Mouse (Mus musculus) liver (tissue): ENCODE measurements at regions not wholly inside any gene's neighbourhood (a gene's known extent, or its start where the extent isn't known, plus 50 kb on each side); places are given as distances from the start of the nearest gene placed in this dataset.
A peak's percentile ranks its signal among the peaks of the same experiment; 100 is the strongest.

Experiments used
- DNase-seq: peaks from one replicate; pipeline ENCODE4 v3.0.0-alpha.2; 2020; ENCODE audit warnings: mixed read lengths

DNA sequence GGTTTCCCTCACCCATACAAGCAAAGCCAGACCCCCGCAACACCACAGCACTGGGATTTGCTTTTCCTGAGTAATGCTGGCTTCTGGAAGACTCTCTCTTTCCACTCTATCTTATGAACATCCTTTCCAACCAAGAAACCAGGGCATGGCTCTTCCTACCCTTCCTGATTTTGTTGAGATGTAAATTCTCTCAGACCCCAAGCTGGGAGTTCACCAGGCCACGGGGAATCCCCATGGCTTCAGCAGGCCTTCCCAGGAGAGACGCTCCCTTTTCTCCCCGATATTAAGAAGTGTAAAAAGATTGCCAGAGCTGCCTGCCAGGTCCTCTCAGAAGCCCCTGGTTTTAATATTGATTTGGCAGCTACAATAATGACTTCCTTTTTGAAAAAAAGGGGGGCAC is 146.3 kb upstream of the Tbx3 start:
- DNase-seq = no peak

DNA sequence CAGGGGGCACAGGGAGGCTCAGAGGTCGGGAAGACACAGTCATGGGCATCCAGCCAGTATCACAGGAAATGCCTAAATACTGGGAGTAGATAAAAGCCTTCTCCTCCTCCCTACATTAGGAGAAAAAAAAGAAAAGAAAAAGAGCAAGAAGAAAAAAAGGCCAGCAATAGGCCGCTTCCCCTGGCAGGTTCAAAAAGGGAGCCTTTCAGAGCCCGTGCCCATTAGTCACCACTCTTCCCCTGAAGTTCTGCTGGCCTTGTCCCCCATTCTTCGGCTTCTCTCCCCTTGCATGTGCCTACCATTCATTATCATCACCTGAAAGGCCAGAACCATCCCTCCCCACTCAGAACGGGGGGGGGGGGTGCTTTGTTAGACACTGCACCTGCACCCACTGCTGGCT is 144.5 kb upstream of the Tbx3 start:
- DNase-seq = no peak

DNA sequence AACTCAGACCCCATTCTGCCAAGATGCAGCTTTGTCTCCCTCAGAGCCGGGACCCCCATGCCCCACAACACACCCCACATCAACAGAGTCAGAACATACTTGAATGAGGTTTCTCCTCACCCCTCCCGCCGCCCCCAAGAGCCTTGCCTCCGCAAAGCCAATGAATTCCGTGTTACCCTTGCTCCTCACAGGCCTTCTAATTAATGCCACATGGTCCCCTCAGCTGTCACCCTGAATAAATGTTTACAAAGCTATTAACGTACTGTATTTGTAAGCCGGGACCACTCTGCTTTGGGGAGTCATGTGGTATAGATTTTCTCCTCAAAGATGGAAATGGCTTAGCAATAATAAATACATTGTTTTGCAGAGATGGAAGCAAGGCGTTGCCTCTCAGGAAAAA is 140.5 kb upstream of the Tbx3 start:
- DNase-seq = no peak

DNA sequence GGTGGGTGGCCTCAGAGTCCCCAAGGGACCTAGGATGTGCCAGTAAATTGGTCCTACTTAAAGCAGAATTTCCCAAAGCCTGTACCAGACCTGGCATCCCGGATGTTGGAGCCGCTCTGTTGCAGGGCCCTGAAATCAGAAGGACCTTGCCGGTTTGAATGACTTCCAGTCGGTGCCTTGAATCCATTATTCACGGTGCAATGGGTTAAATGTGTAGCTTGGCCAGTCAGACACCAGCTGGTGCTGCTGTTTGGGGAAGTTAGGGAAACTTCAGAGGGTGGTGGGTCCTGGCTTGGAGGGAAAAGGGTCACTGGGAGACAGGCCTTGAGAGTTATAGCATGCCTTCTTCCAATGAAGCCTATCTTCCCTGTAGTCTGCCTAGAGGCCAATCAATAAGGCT is 135.5 kb upstream of the Tbx3 start:
- no peak for DNase-seq

DNA sequence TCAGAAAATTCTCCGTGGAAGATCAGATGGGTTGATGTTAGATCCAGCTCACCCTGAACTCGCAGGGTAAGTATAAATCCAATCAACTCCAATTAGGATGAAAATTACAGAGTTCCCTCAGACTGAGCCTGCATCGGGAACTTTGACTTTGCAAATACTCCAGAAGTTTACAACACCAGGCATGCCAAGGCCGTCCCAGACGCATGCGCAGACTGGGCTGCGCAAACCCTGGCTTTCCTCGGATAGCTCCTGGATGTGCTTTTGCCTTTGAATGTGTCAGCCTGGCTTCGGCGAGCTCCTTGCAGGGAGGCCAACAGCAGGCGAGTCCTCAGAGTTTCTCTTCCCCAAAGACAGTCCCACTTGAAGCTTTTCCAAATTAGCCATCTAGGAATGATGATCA is 127.6 kb upstream of the Tbx3 start:
- DNase-seq = no peak

DNA sequence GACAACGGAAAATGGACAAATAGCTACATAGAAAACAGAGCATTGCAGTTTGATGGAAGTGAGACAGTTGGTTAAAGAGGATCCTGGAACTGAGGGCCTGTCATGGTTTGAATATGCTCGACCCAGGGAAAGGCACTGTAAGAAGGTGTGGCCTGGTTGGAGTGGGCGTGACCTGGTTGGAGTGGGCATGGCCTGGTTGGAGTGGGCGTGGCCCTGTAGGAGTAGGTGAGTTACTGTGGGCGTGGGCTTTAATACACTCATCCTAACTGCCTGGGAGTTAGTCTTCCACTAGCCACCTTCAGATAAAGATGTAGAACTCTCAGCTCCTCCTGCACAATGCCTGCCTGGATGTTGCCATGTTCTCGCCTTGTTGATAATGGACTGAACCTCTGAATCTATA is 126.8 kb upstream of the Tbx3 start:
- DNase-seq = peak; percentile 12

DNA sequence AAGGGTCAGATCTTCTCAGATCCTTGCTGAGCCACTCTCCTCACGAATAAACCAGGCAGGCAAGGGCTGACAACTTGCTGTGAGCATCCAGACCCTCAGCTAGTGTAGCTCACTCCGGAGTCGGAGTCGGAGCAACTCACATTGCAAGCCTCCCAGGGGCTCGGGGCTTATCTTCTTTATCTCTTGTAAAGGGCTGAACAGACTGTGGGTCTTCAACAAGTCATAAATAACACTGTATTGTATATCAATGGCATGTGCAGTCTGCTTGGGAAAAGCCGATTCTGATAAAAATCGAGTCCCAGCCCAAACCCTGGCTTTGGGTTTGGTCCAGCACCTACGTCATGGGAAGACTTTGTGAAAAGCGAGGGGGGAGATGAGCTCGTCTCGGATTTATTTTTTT is 125.8 kb upstream of the Tbx3 start:
- no peak for DNase-seq

DNA sequence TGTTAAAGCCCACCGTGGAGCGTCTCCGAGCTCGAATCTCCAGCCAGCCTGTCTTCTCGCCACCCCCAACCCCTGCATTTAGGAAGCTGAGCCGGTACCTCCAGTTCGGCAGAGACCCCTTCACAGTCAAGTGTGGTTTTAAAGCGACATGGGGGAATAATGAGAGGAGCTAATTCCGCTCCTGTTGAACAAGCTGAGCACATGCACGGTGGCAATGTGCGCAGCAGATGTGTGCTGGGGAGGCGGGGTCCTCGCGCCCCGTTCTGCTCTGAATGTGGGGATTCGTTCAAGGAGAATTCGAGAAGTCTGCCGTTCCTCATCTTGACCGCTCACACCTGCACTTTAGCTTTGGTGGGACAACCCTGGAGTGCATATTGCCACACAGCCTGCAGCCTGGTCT is 123.4 kb upstream of the Tbx3 start:
- no peak for DNase-seq

DNA sequence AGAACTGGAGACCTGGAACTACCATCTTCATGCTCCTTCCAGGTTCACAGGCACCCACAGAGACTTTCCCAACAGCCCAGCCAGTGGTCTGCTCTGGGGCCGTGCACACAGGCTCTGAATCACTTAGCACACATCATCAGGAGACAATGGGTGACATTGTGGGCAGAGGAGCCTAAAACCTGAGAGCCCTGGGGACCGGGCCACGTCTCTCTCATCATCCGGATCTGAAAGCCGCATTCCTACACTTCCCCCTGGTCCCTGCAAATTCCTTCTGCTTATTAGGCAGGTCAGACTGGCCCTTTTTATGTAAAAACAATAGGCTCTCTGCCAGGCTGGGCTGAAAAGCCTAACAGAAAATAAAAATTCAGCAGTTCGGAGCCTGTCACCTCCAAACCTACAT is 119.6 kb upstream of the Tbx3 start:
- DNase-seq = no peak

DNA sequence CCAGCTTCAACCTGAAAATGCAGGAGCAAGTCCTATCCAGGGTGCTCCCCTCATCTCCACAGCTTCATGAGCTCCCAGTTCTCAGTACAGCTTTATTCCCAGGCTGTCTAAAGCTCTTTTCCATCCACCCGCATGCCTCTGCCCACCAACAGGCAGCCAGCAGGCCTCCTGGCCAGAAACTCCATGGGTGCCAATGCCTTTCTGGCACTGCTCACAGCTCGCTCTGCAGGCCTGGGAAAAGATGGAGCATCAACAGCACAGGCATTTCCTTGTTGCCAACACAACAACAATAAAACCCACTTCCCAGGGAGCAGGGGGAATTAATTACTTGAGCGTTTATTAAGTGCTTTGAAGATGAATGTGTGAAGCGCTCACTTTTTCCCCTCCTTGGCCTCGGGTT is 117.0 kb upstream of the Tbx3 start:
- no peak for DNase-seq

DNA sequence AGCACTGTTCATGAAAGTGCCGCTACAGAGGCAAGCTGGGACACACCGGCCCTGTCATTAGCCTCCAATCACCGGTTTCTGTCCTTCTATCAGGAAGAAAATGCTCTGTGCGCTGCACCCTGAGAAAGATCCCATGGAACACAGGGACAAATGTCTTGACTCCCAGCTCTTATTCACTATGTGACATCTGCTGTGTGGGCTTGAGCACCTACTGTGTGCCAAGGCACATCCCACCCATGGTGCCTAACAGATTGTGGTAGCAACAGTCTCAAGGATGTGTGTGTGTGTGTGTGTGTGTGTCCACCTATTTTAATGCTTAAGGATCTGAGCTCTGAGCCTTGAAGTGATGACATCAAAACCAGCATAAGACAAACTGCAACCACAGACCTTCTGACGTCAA is 113.4 kb upstream of the Tbx3 start:
- DNase-seq = no peak

DNA sequence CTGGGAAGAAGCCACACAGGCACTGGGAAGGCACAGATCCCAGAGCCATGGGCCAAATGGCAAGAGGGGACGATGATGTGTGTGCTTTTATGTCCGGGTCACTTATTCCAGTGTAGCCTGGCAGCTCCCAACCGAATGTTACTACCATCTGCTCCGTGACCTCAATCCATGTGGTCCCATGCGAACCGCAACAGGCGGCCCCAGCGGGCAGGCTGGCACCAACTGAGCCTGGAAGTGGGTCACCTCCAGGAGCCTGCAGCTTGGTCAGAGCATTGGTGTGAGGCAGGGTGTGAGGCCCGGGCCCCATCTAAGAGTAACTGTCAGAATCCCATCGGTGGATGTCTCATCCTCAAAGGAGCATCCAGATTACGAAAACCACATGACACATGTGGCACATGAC is 110.8 kb upstream of the Tbx3 start:
- no peak for DNase-seq

DNA sequence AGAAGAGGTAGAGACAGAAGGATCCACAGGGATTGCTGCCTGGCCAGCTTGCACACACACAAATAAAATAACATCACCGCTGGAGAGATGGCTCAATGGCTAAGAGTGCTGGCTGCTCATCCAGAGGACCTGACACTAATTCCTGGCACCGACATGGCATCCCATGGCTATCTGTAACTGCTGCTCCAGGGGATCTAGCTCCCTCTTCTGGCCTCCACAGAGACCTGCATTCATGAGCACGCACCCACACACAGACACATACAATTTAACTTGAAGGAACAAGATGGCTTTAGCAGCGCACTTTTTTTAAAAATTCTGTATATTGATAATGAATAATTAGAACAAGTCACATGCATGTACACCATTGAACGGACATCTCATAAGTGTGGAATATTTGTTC is 110.1 kb upstream of the Tbx3 start:
- no peak for DNase-seq

DNA sequence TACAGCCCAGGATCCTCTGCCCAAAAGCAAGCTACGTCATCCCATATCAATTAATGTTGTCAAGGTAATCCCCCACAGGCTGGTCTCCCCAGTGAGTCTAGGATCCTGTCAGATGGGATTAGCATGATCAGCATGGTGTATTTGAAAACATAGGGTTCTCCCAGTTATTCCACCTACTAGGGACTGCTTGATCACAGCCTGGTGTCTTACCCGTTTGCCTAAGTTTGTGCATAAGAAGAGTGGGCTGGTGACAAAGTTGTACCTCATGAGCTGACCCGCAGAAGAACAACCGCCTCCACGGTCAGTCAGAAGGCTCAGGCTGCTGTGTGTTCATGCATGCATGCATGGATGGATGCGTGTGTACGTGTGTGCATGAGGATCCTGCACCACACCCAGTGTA is 108.9 kb upstream of the Tbx3 start:
- DNase-seq = no peak

DNA sequence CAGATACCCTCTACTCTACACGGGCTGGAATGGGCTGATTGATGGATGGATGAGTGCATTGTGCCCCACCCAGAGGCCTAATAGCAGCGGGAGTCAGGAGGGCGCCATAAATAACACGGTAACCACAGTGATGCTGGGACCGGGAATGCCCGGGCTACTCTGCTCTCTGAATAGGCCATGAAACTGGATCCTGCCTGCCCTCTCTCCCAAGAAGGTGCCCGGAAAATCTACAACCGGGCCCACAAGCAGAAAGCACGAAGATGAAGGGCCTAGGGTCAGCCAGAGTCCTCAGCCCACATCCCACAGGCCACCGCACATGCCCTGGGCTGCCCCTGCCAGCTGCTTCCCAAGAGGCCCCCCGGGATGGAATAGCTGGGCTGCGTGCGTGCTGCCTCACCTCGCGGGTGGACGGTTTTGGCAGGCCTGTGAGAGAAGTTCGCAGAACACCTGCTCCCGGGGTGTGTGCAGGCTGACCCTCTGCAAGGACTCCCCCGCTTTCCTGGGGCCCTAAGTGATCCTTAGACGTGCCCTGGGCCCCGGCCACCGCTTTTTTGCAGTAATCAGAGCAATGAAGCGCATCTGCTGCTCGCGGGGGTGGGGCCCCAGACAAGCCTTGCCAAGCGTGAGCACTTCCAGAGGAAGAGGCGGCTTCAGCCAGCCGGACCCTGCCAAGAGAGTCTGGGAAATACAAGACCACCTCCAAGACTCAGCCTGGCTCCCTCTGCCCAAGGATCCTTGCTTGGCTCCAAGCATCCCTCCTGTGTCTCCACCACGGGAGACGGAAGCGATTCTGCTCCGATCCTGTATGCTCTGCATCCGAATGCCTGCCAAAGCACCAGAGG is 106.7 kb upstream of the Tbx3 start:
- DNase-seq = peak; percentile 9

DNA sequence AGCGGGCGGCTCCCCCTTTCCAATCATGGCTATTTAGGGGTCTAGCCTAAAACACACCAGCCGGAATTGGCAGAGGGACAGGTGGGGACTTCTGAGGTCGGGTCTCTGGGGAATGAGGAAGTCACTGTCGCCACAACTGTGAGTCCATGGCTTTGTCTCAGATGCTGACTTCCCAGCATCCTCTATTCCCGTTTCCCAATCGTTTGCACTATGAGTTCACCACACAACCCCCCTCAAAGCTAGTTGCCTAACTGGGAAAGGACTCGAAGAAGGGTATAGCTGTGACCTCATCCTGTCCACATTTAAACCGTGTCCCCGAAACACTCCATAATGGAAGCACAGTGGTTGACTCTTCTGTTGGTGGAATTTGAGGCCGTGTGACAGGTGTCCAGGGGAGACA is 102.8 kb upstream of the Tbx3 start:
- DNase-seq = no peak

DNA sequence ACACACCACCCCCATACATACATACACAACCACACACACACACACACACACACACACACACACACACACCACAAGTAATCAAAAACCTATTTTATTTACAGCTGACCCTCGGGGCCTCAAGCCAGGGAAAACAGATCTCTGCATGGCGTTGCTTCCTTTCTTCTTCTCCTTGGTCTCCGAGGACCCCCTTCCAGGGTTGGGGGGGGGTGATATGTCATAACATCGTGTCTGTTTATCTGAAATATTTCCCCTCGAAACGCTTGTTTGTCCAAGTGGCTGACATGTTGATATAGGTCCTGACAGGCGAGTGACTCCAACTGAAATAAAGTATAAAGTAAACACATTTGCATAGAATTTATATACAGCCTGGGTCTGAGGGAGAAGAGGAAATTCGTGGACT is 100.4 kb upstream of the Tbx3 start:
- no peak for DNase-seq

DNA sequence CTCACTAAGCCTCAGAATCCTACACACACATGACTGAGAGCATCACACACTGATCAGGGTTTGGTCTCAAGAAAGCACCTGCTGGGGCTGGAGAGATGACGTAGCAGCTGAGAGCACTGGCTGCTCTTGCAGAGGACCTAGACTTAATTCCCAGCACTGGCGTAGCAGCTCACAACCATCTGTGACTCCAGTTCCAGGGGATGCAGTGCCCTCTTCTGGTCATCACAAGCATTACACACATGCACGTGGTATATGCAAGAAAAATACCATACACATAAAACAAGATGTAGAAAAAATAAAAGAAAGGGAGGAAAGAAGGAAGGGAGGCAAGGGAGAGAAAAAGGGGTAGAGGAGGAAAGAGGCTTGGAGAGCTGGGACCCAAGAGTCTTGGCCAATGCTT is 98.8 kb upstream of the Tbx3 start:
- DNase-seq = no peak

DNA sequence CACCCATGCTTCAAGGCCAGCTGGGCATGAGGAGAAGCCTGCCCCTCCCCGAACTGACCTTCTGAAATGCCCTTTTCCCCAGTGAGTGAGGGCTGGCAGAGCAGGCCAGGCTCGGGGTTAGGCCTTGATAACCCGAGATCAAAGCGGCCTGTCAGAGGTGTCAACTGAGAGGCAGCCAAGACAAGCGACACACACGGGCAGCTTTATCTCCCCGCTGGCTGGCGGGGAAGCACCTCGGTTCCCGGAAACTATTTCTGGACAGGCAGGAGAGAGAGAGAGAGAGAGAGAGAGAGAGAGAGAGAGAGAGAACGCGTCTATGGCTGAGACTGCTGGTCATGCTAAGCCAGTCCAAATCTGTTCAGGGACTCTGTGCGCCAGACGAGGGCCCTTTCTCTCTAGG is 95.3 kb upstream of the Tbx3 start:
- DNase-seq = peak; percentile 59

DNA sequence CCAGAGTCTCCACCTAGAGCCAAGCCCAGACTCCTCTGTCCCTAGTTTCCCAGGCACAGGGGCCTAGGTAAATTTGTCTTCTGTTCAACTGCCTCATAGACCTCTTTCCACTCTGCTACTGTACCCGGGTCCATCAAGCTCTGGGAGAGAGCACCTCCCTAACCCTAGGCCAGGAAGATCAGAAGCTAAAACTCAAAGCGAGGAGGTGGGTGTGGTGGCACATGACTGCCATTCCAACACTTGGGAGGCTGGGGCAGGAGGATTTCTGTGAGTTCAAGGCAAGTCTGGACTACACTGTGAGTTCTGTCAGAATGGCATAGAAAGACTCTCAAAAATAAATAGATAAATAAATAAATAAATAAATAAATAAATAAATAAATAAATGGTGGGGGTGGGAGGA is 91.2 kb upstream of the Tbx3 start:
- DNase-seq = no peak

DNA sequence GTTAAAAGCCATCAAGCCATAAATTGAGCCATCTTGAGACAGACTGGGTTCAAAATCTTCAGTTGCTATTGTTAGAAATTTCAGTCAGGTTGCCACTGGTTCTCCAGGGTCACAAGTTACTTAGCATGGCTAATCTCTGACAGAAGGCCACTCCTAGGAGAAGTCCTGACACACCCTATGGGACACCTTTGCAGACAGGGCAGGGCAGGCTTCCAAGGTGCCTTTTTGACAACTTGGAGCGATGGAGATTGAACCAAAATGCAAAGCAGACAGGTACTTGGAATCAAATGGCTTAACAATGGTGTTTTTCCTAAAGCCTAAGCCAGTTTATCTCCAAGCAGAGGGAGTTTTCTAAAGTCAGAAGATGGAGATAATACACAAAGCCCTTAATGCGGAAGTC is 90.7 kb upstream of the Tbx3 start:
- DNase-seq = no peak

DNA sequence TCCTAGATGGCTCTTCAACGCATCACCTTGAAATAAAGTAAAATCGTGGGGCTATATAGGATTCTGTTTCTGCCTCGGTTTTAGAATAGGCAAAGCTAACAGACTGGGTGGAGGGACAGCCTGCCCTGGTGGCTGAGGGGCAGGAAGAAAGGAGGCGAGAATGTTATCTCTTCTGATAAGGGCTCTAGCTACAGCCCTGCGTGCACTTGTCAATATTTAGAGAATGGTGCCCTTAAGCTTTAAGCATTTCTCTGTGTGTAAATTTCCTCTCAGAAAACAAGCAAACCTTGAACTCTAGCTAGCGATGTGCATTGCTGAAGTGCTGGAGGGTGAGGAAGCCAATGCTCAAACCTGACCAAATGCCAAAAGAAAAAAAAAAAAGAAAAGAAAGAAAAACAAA is 90.1 kb upstream of the Tbx3 start:
- DNase-seq = peak; percentile 12

DNA sequence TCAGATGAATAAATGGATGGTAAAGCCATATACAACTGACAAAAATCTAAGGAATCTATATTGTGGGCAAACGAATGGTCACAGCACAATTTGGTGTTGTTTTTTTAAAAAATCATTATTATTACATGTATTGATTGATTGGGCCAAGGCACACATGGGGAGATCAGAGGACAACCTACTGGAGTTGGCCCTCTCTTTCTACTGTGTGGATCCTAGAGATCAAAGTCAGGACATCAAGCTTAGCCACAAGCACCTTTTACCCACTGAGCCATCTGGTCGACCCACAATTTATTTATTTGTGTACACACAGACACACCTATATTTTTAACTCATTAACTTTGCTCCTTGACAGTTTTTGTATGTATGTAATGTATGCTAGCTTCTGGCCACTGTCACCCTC is 89.7 kb upstream of the Tbx3 start:
- DNase-seq = no peak

DNA sequence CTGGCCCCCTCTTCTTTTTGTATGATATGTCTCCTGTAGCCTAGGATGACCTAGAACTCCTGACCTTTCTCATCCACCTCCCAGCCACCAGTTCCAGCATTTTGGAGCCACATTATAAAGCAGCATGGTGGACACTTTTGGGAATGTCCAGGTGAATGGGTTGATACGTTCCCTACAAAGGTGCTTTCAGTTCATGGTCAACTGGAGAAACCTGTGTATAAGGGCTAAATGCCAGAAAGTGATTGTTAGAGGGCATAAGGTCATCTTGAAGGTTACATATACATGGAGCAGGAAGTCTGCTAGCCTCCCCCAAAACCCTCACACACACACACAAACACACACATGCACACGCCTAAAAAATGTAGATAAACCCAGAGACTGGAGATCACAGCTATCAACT is 86.1 kb upstream of the Tbx3 start:
- no peak for DNase-seq

DNA sequence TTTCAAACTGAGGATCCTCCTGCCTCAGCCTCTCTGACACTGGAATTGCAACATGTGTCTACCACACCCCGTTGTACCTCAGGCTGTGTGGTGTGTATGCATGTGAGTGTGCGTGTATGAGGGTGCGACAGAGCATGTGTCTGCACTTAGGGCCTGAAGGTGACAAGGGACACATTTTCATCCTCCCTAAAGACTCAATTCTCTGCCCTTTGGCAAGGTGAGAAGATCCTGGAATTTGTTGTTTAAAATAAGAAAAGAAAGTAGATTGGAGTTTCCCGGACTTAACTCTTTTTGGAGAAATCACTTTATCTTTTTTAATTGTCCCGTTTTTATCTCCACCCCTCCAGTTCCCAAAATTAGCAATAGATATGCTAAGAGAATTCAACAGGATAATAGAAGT is 85.6 kb upstream of the Tbx3 start:
- DNase-seq = no peak
